Mouse (Mus musculus) right cerebral cortex, adult 18-20 months (tissue): ENCODE results near the gene Snip1.
A peak's percentile ranks its signal among the peaks of the same experiment; 100 is the strongest.

Source experiments
- DNase-seq: peaks from one replicate; pipeline ENCODE4 v3.0.0; 2022; ENCODE audit warnings: mixed read lengths

Snip1 gene

GRCm38 (mm10) chr4:125101334-125101733, 34.9 kb downstream of the Snip1 start:
- no peak for DNase-seq

- DNase-seq = no peak
Observed at GRCm38 (mm10) chr4:125105354-125105753, 38.9 kb downstream of the Snip1 start.

- peak; percentile 89 for DNase-seq
Observed at GRCm38 (mm10) chr4:125114638-125115037, 48.2 kb downstream of the Snip1 start.

- no peak for DNase-seq
Observed at GRCm38 (mm10) chr4:125115081-125115480, 48.6 kb downstream of the Snip1 start.

GRCm38 (mm10) chr4:125115710-125116089, 49.2 kb downstream of the Snip1 start:
- DNase-seq = peak; percentile 53

GRCm38 (mm10) chr4:125116090-125116861, 49.8 kb downstream of the Snip1 start:
- DNase-seq = peak; percentile 67

- DNase-seq = no peak
Observed at GRCm38 (mm10) chr4:125116929-125117328, 50.5 kb downstream of the Snip1 start.

- no peak for DNase-seq
Observed at GRCm38 (mm10) chr4:125117902-125118320, 51.4 kb downstream of the Snip1 start.

- DNase-seq = no peak
Observed at GRCm38 (mm10) chr4:125119070-125119469, 52.6 kb downstream of the Snip1 start.

- DNase-seq = no peak
Observed at GRCm38 (mm10) chr4:125119721-125120120, 53.2 kb downstream of the Snip1 start.

GRCm38 (mm10) chr4:125122431-125123278, 56.2 kb downstream of the Snip1 start:
- no peak for DNase-seq

- no peak for DNase-seq
Observed at GRCm38 (mm10) chr4:125123279-125123671, 56.8 kb downstream of the Snip1 start.
